Mouse (Mus musculus): Measurements from ENCODE around the gene Psma7. TPM values are rescaled to one million over a fixed set of nuclear protein-coding genes. Genes with fewer than 3 reads are reported as not detected.

Psma7 gene
- total and polyA plus RNA-seq, 2 experiments from 2014 or later, result 163 to 457 TPM

- Histone ChIP-seq H3K4me1 (ENCODE audit: control insufficient read depth, insufficient read depth) (peaks cover 12% of the 10 kb centered on the region; the same call in 1 of the 2 replicates), H3K27me3 (ENCODE audit: control insufficient read depth, insufficient read depth, low read length) (no peaks in the 10 kb centered on the region), H3K4me3 (ENCODE audit: low read depth, low read length) (peak overlapping the region; percentile 99), H3K27ac (ENCODE audit: low read depth) (peak overlapping the region; percentile 92), H3K4me2 (ENCODE audit: low read depth, low read length) (peak overlapping the region; percentile 82), H3K9me3 (replicated peaks; ENCODE audit: control insufficient read depth, low read length) (no peaks in the 10 kb centered on the region), H3K9ac (replicated peaks; ENCODE audit: low read depth, low read length) (peak overlapping the region; percentile 91), H3K36me3 (replicated peaks; ENCODE audit: control insufficient read depth, insufficient read depth, low read length) (peaks cover 13% of the 10 kb centered on the region)
- under 1% methylated on average over 60 of the region's 66 CpGs for WGBS
- DNase-seq (ENCODE audit: low spot score) (peak; percentile 50), ATAC-seq (ENCODE audit: insufficient read depth, low read depth) (peak; percentile 71)
- no peak for TF ChIP-seq CTCF (IDR thresholded peaks at IDR 0.05; ENCODE audit: low read depth)
Observed at GRCm38 (mm10) chr2:180042858-180043515, 754 bp upstream of the Psma7 start.

GRCm38 (mm10) chr2:180041577-180042255 lies 517 bp downstream of the Psma7 start:
- H3K9me3 ChIP-seq (replicated peaks; ENCODE audit: control insufficient read depth, low read length), result no peaks in the 10 kb centered on the region
- H3K27ac ChIP-seq (ENCODE audit: low read depth), result peak overlapping the region; percentile 92
- WGBS, result under 1% methylated on average over 64 of the region's 66 CpGs
- peak overlapping the region; percentile 82 for H3K4me2 ChIP-seq (ENCODE audit: low read depth, low read length)
- H3K36me3 ChIP-seq (replicated peaks; ENCODE audit: control insufficient read depth, insufficient read depth, low read length), result peaks cover 26% of the 10 kb centered on the region
- H3K27me3 ChIP-seq (ENCODE audit: control insufficient read depth, insufficient read depth, low read length), result no peaks in the 10 kb centered on the region
- TF ChIP-seq CTCF (IDR thresholded peaks at IDR 0.05; ENCODE audit: low read depth) (no peak), EP300 (IDR thresholded peaks at IDR 0.05; ENCODE audit: low read depth) (no peak)
- ATAC-seq (ENCODE audit: insufficient read depth, low read depth), result peak; percentile 51
- H3K4me1 ChIP-seq (ENCODE audit: control insufficient read depth, insufficient read depth), result peaks cover 12% of the 10 kb centered on the region; the same call in 1 of the 2 replicates
- H3K9ac ChIP-seq (replicated peaks; ENCODE audit: low read depth, low read length), result peak overlapping the region; percentile 91
- DNase-seq (ENCODE audit: low spot score), result no peak
- peak overlapping the region; percentile 99 for H3K4me3 ChIP-seq (ENCODE audit: low read depth, low read length)

- TF ChIP-seq CTCF (IDR thresholded peaks at IDR 0.05; ENCODE audit: low read depth), result no peak
- TF ChIP-seq EP300 (IDR thresholded peaks at IDR 0.05; ENCODE audit: low read depth), result no peak
- DNase-seq (ENCODE audit: low spot score), result no peak
- Histone ChIP-seq H3K4me2 (ENCODE audit: low read depth, low read length) (no peak overlapping the region), H3K4me3 (ENCODE audit: low read depth, low read length) (no peak overlapping the region), H3K4me1 (ENCODE audit: control insufficient read depth, insufficient read depth) (peaks cover 12% of the 10 kb centered on the region; the same call in 1 of the 2 replicates), H3K27me3 (ENCODE audit: control insufficient read depth, insufficient read depth, low read length) (no peaks in the 10 kb centered on the region), H3K9me3 (replicated peaks; ENCODE audit: control insufficient read depth, low read length) (no peaks in the 10 kb centered on the region), H3K36me3 (replicated peaks; ENCODE audit: control insufficient read depth, insufficient read depth, low read length) (peaks cover 38% of the 10 kb centered on the region), H3K27ac (ENCODE audit: low read depth) (no peak overlapping the region), H3K9ac (replicated peaks; ENCODE audit: low read depth, low read length) (no peak overlapping the region)
- ATAC-seq (ENCODE audit: insufficient read depth, low read depth), result no peak
- WGBS, result 42% methylated on average over 6 of the region's 6 CpGs
Observed at GRCm38 (mm10) chr2:180040406-180040805, 1.8 kb downstream of the Psma7 start.

GRCm38 (mm10) chr2:180034753-180035152 lies 7.5 kb downstream of the Psma7 start:
- ATAC-seq (ENCODE audit: insufficient read depth, low read depth) (no peak), DNase-seq (ENCODE audit: low spot score) (no peak)
- 66% methylated on average over 5 of the region's 5 CpGs for WGBS

GRCm38 (mm10) chr2:180033956-180034355 lies 8.3 kb downstream of the Psma7 start:
- H3K27me3 ChIP-seq (ENCODE audit: control insufficient read depth, insufficient read depth, low read length), result no peaks in the 10 kb centered on the region
- H3K9me3 ChIP-seq (replicated peaks; ENCODE audit: control insufficient read depth, low read length), result no peaks in the 10 kb centered on the region
- no peak overlapping the region for H3K9ac ChIP-seq (replicated peaks; ENCODE audit: low read depth, low read length)
- ATAC-seq (ENCODE audit: insufficient read depth, low read depth) (no peak; the same call in 1 of the 2 replicates), DNase-seq (ENCODE audit: low spot score) (no peak)
- H3K36me3 ChIP-seq (replicated peaks; ENCODE audit: control insufficient read depth, insufficient read depth, low read length), result peaks cover 99% of the 10 kb centered on the region
- no peak overlapping the region for H3K4me2 ChIP-seq (ENCODE audit: low read depth, low read length)
- H3K4me1 ChIP-seq (ENCODE audit: control insufficient read depth, insufficient read depth), result no peaks in the 10 kb centered on the region
- no peak overlapping the region for H3K27ac ChIP-seq (ENCODE audit: low read depth)
- TF ChIP-seq EP300 (IDR thresholded peaks at IDR 0.05; ENCODE audit: low read depth) (no peak), CTCF (IDR thresholded peaks at IDR 0.05; ENCODE audit: low read depth) (no peak)
- no peak overlapping the region for H3K4me3 ChIP-seq (ENCODE audit: low read depth, low read length)
- 66% methylated on average over 3 of the region's 3 CpGs for WGBS

More at GRCm38 (mm10) chr2:180034753-180035152, 7.5 kb downstream of the Psma7 start:
- Histone ChIP-seq H3K27ac (ENCODE audit: low read depth) (no peak overlapping the region), H3K4me2 (ENCODE audit: low read depth, low read length) (no peak overlapping the region), H3K4me1 (ENCODE audit: control insufficient read depth, insufficient read depth) (no peaks in the 10 kb centered on the region), H3K4me3 (ENCODE audit: low read depth, low read length) (no peak overlapping the region), H3K36me3 (replicated peaks; ENCODE audit: control insufficient read depth, insufficient read depth, low read length) (peaks cover 95% of the 10 kb centered on the region), H3K9me3 (replicated peaks; ENCODE audit: control insufficient read depth, low read length) (no peaks in the 10 kb centered on the region), H3K9ac (replicated peaks; ENCODE audit: low read depth, low read length) (no peak overlapping the region), H3K27me3 (ENCODE audit: control insufficient read depth, insufficient read depth, low read length) (no peaks in the 10 kb centered on the region)
- no peak for TF ChIP-seq EP300 (IDR thresholded peaks at IDR 0.05; ENCODE audit: low read depth)
- TF ChIP-seq CTCF (IDR thresholded peaks at IDR 0.05; ENCODE audit: low read depth), result no peak

Measured in heart, postnatal 0 days (tissue).